Mouse (Mus musculus) fibroblast of lung, adult 2 months (primary cell): ENCODE measurements around the gene Olfr1309.
"Not testable (repeated sequence)": the region's sequence is repeated elsewhere in the genome, so short reads cannot be mapped to it uniquely, and the experiment has no call there.

Source experiments
- DNase-seq: peaks from one replicate; pipeline ENCODE4 v3.0.0-alpha.2; 2011; ENCODE audit warnings: low read depth

The Olfr1309 gene

GRCm38 (mm10) chr2:111990181-111990580, at the start of gene Olfr1309:
Olfr1309 (minus strand) TSS chr2:111990281.
- no peak for DNase-seq

GRCm38 (mm10) chr2:112026971-112027370, 36.9 kb upstream of the Olfr1309 start:
- not testable (repeated sequence) for DNase-seq

GRCm38 (mm10) chr2:112024312-112024711, 34.2 kb upstream of the Olfr1309 start, which contains the start of gene Olfr1311:
Olfr1311 (minus strand) TSS chr2:112024412.
- DNase-seq, result no peak

- DNase-seq, result peak; percentile 1
Observed at GRCm38 (mm10) chr2:112014900-112015299, 24.8 kb upstream of the Olfr1309 start.

GRCm38 (mm10) chr2:112012608-112013007, 22.5 kb upstream of the Olfr1309 start, which contains the start of gene Olfr1310:
Olfr1310 (minus strand) TSS chr2:112012708.
- DNase-seq, result no peak

GRCm38 (mm10) chr2:111964844-111965243, 25.2 kb downstream of the Olfr1309 start, which contains the start of gene Olfr1308:
Olfr1308 (minus strand) TSS chr2:111964944.
- DNase-seq, result no peak

- no peak for DNase-seq
Observed at GRCm38 (mm10) chr2:111949340-111949739, 40.7 kb downstream of the Olfr1309 start, which contains the start of gene Olfr1307. Olfr1307 (minus strand) TSS chr2:111949440.
